Mouse (Mus musculus) layer of hippocampus, adult 2 months (tissue): Measurements from ENCODE around the gene Usp50. TPM values are rescaled to one million over a fixed set of nuclear protein-coding genes. Genes with fewer than 3 reads are reported as not detected.

ENCODE experiments used
- DNase-seq, 2 experiments: peaks; one replicate each; pipeline ENCODE4 v3.0.0; 2022; ENCODE audit warnings: low spot score in 2 of 2
- H3K27ac ChIP-seq: fragments of 200-600 bp; 2 replicates; pipeline ENCODE4 v1.8.1; 2022
- H3K4me3 ChIP-seq: fragments of 200-600 bp; 2 replicates; pipeline ENCODE4 v1.8.1; 2022; ENCODE audit warnings: mild to moderate bottlenecking
- CTCF ChIP-seq: fragments of 200-600 bp; conservative IDR thresholded peaks from 2 replicates; pipeline ENCODE4 v1.8.1; 2022; ENCODE audit warnings: antibody characterized with exemption, mild to moderate bottlenecking, moderate library complexity
- total RNA-seq, 2 experiments: library from RNA; stranded (reverse); gene quantifications; 2 replicates each; pipeline ENCODE4 v1.2.3; 2021

Gene Usp50
- total RNA-seq, 2 experiments from 2014 or later = 3.0 to 3.3 TPM

GRCm38 (mm10) chr2:126674441-126675168 is 108.7 kb downstream of the Usp50 start:
- peak; percentile 4 to 17 for DNase-seq
- Histone ChIP-seq H3K4me3 (peak overlapping the region; percentile 94), H3K27ac (peak overlapping the region; percentile 99)
- no peak for TF ChIP-seq CTCF

GRCm38 (mm10) chr2:126673317-126674242 is 109.7 kb downstream of the Usp50 start:
- TF ChIP-seq CTCF = no peak
- Histone ChIP-seq H3K4me3 (peak overlapping the region; percentile 94), H3K27ac (peak overlapping the region; percentile 99)
- no peak for DNase-seq

GRCm38 (mm10) chr2:126668621-126669252 is 114.5 kb downstream of the Usp50 start:
- no peak for TF ChIP-seq CTCF
- DNase-seq = no peak
- H3K4me3 ChIP-seq = no peak overlapping the region
- no peak overlapping the region for H3K27ac ChIP-seq

GRCm38 (mm10) chr2:126665984-126666383 is 117.3 kb downstream of the Usp50 start:
- TF ChIP-seq CTCF = no peak

GRCm38 (mm10) chr2:126663481-126663880 is 119.8 kb downstream of the Usp50 start:
- H3K27ac ChIP-seq = no peak overlapping the region
- no peak for DNase-seq

More at GRCm38 (mm10) chr2:126665984-126666383, 117.3 kb downstream of the Usp50 start:
- Histone ChIP-seq H3K27ac (no peak overlapping the region), H3K4me3 (no peak overlapping the region)
- DNase-seq = no peak

More at GRCm38 (mm10) chr2:126663481-126663880, 119.8 kb downstream of the Usp50 start:
- H3K4me3 ChIP-seq = no peak overlapping the region
- peak; percentile 86 for TF ChIP-seq CTCF

Other genes with a start within 250 kb of the Usp50 start
- 10 to 100 TPM; 15.3 to 15.9 TPM for gene Slc27a2, start 231.1 kb downstream of the Usp50 start, total RNA-seq
- 1 to 10 TPM; 1.1 TPM for gene Hdc, start 164.2 kb downstream of the Usp50 start, total RNA-seq
- gene Gabpb1, start 107.1 kb downstream of the Usp50 start, total RNA-seq = 10 to 100 TPM; 18.2 to 18.5 TPM
- 10 to 100 TPM; 50.9 to 53.3 TPM for gene Usp8, start 76.1 kb downstream of the Usp50 start, total RNA-seq
- 10 to 100 TPM; 40.6 to 52.0 TPM for gene Trpm7, start 92.8 kb upstream of the Usp50 start, total RNA-seq
- gene Sppl2a, start 149.8 kb upstream of the Usp50 start, total RNA-seq = 10 to 100 TPM; 28.5 to 29.1 TPM
- gene Ap4e1, start 225.2 kb upstream of the Usp50 start, total RNA-seq = 10 to 100 TPM; 12.3 to 13.1 TPM